Mouse (Mus musculus) embryonic facial prominence, embryonic 11.5 days (tissue): ENCODE results near the gene Lmod1. TPM values are rescaled to one million over a fixed set of nuclear protein-coding genes. Genes with fewer than 3 reads are reported as not detected.

Experiments used
- ATAC-seq: fragments of 200-750 bp; cut with Nextera tagmentation; replicated peaks from 2 replicates; pipeline ENCODE4 v1.8.0; 2017; ENCODE audit warnings: low read depth; ENCODE audit not compliant: insufficient number of reproducible peaks, low FRiP score, low TSS enrichment
- DNase-seq: peaks from one replicate; pipeline ENCODE4 v3.0.0-alpha.2; 2015; ENCODE audit warnings: low spot score
- H3K27ac ChIP-seq: fragments of 300-500 bp; sonication (generic); replicated peaks from 2 replicates; pipeline ENCODE4 v1.5.1; 2014; ENCODE audit warnings: mild to moderate bottlenecking, low read depth, low read length, control low read depth
- H3K27me3 ChIP-seq: fragments of 300-500 bp; sonication (generic); 2 replicates; pipeline ENCODE4 v1.6.1; 2014; ENCODE audit warnings: mild to moderate bottlenecking, low read length, moderate library complexity, mixed read lengths; ENCODE audit not compliant: control insufficient read depth, insufficient read depth
- H3K36me3 ChIP-seq: fragments of 300-500 bp; sonication (generic); replicated peaks from 2 replicates; pipeline ENCODE4 v1.6.1; 2014; ENCODE audit warnings: low read depth, mild to moderate bottlenecking, low read length, moderate library complexity, mixed read lengths; ENCODE audit not compliant: control insufficient read depth, insufficient read depth
- H3K4me1 ChIP-seq: fragments of 300-500 bp; sonication (generic); 2 replicates; pipeline ENCODE4 v1.6.1; 2014; ENCODE audit warnings: low read length, mixed read lengths; ENCODE audit not compliant: control insufficient read depth, insufficient read depth
- H3K4me2 ChIP-seq: fragments of 300-500 bp; sonication (generic); 2 replicates; pipeline ENCODE4 v1.6.1; 2014; ENCODE audit warnings: low read depth, mild to moderate bottlenecking, control low read depth, low read length, moderate library complexity
- H3K4me3 ChIP-seq: fragments of 300-500 bp; sonication (generic); 2 replicates; pipeline ENCODE4 v1.5.1; 2014; ENCODE audit warnings: low read depth, low read length, control low read depth
- H3K9ac ChIP-seq: fragments of 300-500 bp; sonication (generic); replicated peaks from 2 replicates; pipeline ENCODE4 v1.6.1; 2014; ENCODE audit warnings: mild to moderate bottlenecking, control low read depth, low read length
- H3K9me3 ChIP-seq: fragments of 300-500 bp; sonication (generic); replicated peaks from 2 replicates; pipeline ENCODE4 v1.6.1; 2016; ENCODE audit warnings: mild to moderate bottlenecking, low read length, inconsistent platforms, mixed read lengths; ENCODE audit not compliant: control insufficient read depth
- WGBS: fragments of 180-500 bp; shearing (Covaris S2); extraction: QIAGEN DNeasy Blood & Tissue Kit; methylation state at CpG from one replicate; pipeline ENCODE4 v1.1.7; 2014; 5-methylcytosine and 5-hydroxymethylcytosine counted together
- polyA plus RNA-seq: library from polyadenylated mRNA; unstranded; fragments of >200 nt; fragmentation: Nextera tagmentation; extraction: Ambion mirVana; gene quantifications from 2 replicates; pipeline ENCODE4 v1.2.1, GENCODE M21; 2014

Gene Lmod1
- polyA plus RNA-seq, 1 experiment from 2014 or later, result 0.55 TPM

DNA sequence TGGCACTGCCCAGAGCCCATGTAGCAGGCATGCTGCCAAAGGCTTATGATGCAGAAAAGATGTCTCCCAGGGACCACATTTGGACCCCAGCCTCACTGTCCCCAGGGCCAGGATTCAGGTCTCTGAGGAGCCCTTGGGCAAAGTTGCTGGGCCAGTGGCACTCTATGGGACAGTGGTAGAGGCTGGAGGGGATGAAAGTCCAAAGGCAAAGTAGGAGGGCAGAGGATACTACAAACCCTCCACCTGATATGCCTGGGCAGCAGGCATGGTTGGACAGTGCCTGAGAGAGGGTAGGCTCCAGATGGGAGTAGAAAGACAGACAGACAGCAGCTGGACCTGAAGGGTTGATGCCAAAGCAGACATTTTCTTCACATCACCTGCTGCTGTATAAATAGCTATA lies 41.8 kb downstream of the Lmod1 start:
- Histone ChIP-seq H3K27ac (no peak overlapping the region), H3K4me3 (no peak overlapping the region), H3K4me1 (no peaks in the 10 kb centered on the region), H3K36me3 (no peaks in the 10 kb centered on the region), H3K9me3 (no peaks in the 10 kb centered on the region), H3K4me2 (no peak overlapping the region), H3K9ac (no peak overlapping the region), H3K27me3 (no peaks in the 10 kb centered on the region)
- DNase-seq (no peak), ATAC-seq (no peak)

DNA sequence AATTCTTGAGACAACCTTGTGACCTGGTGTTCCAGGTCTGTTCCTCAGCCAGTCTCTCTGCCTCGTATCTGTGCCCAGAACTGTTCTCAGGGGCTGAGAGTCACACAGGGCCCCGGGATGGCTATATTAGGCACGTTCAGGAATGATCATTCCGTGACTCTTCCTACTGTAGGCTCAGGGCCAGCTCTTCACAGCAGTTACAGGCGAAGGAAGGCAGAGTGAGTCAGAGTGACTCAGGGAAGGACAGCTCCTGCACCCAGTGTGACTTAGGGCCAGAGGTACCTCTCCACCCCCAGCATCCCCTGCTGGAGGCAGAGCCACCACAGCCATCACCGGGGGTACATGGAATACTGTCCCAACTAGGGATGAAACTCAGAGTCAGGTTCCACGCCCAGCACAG lies 42.4 kb downstream of the Lmod1 start:
- Histone ChIP-seq H3K4me2 (no peak overlapping the region), H3K36me3 (no peaks in the 10 kb centered on the region), H3K4me3 (no peak overlapping the region), H3K27ac (no peak overlapping the region), H3K9me3 (no peaks in the 10 kb centered on the region), H3K9ac (no peak overlapping the region), H3K27me3 (no peaks in the 10 kb centered on the region), H3K4me1 (no peaks in the 10 kb centered on the region)
- DNase-seq (no peak), ATAC-seq (no peak)
- 83% methylated on average over 7 of the region's 7 CpGs for WGBS

DNA sequence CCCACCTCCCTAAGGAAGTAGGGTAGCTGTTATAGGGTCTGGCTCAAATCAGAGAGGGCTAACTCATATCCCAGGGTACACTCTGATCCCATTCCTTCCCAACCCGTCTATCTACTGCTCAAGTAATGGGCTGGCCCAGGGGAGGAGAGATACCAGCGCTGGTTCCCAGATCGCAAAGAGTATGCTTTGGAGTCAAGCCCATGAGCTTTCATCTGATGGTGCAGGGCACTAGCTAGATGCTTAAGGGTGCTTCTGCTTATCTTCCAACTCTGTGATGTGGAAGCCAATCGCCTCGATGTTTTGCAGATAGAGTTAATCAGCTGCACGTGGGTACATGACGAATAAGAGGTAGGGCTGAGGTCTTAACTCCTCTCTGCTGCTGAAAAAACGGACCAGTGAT lies 43.0 kb downstream of the Lmod1 start:
- no peak overlapping the region for H3K4me2 ChIP-seq
- H3K4me1 ChIP-seq, result no peaks in the 10 kb centered on the region
- DNase-seq (no peak), ATAC-seq (no peak)
- H3K36me3 ChIP-seq, result no peaks in the 10 kb centered on the region
- no peaks in the 10 kb centered on the region for H3K27me3 ChIP-seq
- H3K4me3 ChIP-seq, result no peak overlapping the region
- H3K9me3 ChIP-seq, result no peaks in the 10 kb centered on the region
- H3K27ac ChIP-seq, result no peak overlapping the region
- WGBS, result 78% methylated on average over 8 of the region's 8 CpGs
- no peak overlapping the region for H3K9ac ChIP-seq

DNA sequence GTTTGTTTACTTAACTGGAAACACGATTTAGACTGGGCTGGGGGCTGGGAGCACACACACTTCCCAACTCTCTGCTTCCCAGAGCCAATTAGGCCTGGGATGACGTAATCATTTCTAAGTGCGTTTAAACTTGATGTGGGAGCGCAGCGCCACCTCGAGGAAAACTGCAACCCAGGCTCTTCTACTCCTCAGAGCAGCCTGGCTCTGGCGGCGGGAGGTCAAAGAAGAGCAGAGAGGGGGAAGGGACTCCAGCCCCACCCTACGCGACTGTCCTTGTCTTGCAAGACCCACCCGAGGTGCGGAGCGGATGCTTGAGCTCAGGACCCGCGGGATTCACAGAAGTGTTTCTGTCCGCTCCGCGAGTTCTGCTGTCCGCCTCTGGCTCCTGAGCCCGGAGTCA lies 43.6 kb downstream of the Lmod1 start:
- Histone ChIP-seq H3K27ac (no peak overlapping the region), H3K4me3 (peak overlapping the region; percentile 38), H3K9ac (peak overlapping the region; percentile 55), H3K27me3 (no peaks in the 10 kb centered on the region), H3K36me3 (no peaks in the 10 kb centered on the region), H3K4me1 (peaks cover 2% of the 10 kb centered on the region; the same call in 1 of the 2 replicates), H3K9me3 (no peaks in the 10 kb centered on the region), H3K4me2 (peak overlapping the region; percentile 87)
- ATAC-seq, result peak; percentile 72
- WGBS, result 2% methylated on average over 20 of the region's 20 CpGs
- peak; percentile 94 for DNase-seq

DNA sequence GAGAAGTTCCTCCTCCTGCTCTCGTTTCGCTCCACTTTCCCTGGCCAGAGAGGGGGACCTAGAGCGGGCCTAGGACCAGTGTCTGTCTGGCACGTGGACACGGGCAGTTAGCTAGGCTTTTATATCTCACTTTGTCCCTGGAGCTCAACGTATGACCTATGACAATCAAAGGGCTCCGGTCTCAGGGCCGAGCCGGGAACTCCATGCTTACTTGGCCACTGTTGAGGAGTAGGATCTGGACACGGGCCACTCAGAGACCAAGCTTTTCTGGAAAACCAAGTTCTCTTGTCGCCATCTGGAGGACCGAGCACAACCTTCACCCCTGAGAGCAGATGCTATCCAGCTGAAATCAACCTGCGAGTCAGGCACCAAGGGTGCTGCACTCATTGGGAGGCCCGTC lies 44.4 kb downstream of the Lmod1 start:
- Histone ChIP-seq H3K9ac (no peak overlapping the region), H3K4me3 (no peak overlapping the region), H3K27me3 (no peaks in the 10 kb centered on the region), H3K36me3 (no peaks in the 10 kb centered on the region), H3K27ac (no peak overlapping the region), H3K9me3 (no peaks in the 10 kb centered on the region), H3K4me1 (peaks cover 2% of the 10 kb centered on the region; the same call in 1 of the 2 replicates), H3K4me2 (peak overlapping the region; percentile 87)
- no peak for ATAC-seq
- 10% methylated on average over 14 of the region's 14 CpGs for WGBS
- DNase-seq, result peak; percentile 48

DNA sequence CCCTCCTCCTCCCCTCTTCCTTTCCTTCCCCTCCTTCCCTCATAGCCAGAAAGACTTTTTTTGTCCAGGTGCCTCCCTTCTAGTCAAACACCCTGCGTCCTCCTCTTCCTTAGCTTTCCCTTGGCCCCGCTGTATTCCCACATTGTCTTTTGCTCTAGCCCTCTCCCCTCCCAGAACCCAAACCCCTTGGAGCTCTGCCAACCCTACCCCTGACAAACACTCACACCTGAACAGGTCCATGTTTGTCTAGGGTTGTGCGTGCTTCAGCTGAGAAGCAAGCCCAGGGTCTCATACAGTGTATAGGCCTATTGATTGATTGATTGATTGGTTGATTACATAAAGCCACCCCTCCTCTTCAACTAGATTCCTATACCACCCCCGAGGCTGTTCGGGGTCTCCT lies 44.8 kb downstream of the Lmod1 start:
- Histone ChIP-seq H3K36me3 (no peaks in the 10 kb centered on the region), H3K27ac (no peak overlapping the region), H3K4me2 (no peak overlapping the region), H3K4me3 (no peak overlapping the region), H3K4me1 (peaks cover 4% of the 10 kb centered on the region), H3K9ac (no peak overlapping the region), H3K27me3 (no peaks in the 10 kb centered on the region), H3K9me3 (no peaks in the 10 kb centered on the region)
- DNase-seq (no peak), ATAC-seq (no peak)
- 78% methylated on average over 5 of the region's 5 CpGs for WGBS

DNA sequence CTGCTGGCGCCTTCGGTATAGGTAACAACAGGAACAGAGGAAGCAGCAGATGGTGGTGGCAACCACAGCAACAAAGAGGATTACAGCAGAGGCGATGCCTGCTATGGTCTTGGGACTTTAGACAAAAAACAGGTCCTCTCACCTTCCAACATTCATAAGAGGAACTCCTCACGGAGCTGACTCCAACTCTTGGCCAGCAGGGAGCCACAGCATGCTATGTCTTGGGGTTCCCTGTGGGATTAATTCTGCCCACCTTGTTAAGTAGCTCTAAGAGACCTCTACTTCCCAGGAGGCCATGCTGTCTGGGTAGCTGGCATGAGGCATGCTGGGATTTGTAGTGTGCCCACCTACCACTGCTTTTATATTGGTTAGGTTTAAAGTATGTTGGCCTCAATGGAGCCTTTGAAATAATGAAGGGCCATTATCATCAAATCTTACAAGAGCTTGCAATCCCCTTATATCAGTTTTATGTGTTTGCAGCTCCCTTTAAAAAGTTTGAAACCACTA lies 48.6 kb downstream of the Lmod1 start:
- H3K9me3 ChIP-seq, result no peaks in the 10 kb centered on the region
- H3K4me1 ChIP-seq, result peaks cover 4% of the 10 kb centered on the region
- WGBS, result 61% methylated on average over 4 of the region's 4 CpGs
- no peak for ATAC-seq
- no peak for DNase-seq
- H3K27ac ChIP-seq, result no peak overlapping the region
- H3K36me3 ChIP-seq, result no peaks in the 10 kb centered on the region
- no peak overlapping the region for H3K4me2 ChIP-seq
- no peak overlapping the region for H3K9ac ChIP-seq
- no peak overlapping the region for H3K4me3 ChIP-seq
- H3K27me3 ChIP-seq, result no peaks in the 10 kb centered on the region

DNA sequence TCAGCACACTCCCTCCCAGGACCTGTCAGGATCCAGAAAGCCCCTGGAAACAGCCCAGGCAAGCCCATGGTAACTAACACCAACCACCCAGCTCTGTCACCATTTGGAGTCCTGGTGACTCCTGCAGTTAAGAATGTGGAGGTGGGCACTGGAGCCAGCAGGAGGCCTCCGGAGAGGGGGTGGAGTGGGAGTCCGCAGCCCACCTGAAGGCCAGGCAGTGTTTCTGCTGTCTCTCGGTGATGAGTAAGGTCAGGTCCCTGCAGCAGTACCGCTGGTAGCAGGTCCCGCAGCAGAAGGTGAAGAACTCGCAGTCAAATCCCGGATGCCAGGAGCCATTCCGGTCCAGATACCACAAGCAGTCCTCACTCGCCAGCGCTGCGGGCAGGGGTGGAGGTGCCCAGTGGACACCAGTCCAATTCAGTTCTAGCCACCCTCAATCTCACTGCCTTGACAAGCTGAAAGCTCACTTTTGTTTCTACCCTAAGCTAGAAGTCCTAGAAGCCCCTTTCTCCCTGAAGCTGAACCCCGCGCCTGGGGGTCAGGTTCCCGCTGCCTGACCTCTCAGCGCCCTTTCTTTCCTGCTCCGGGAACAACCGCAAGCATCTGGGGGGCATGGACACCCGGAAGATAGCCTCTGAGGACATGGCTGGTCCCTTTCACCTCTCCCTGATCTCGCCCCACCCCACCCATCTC lies 49.7 kb downstream of the Lmod1 start:
- ATAC-seq (no peak), DNase-seq (peak; percentile 29)
- peaks cover 4% of the 10 kb centered on the region for H3K4me1 ChIP-seq
- H3K36me3 ChIP-seq, result no peaks in the 10 kb centered on the region
- H3K9ac ChIP-seq, result peak overlapping the region; percentile 76
- no peak overlapping the region for H3K27ac ChIP-seq
- no peaks in the 10 kb centered on the region for H3K27me3 ChIP-seq
- peak overlapping the region; percentile 69 for H3K4me2 ChIP-seq
- 2% methylated on average over 19 of the region's 19 CpGs for WGBS
- peak overlapping the region; percentile 52 for H3K4me3 ChIP-seq
- no peaks in the 10 kb centered on the region for H3K9me3 ChIP-seq
